Mouse (Mus musculus): Measurements from ENCODE around the gene Anapc1. TPM values are rescaled to one million over a fixed set of nuclear protein-coding genes. Genes with fewer than 3 reads are reported as not detected.

The Anapc1 gene
- total RNA-seq (2023), result 10 to 100 TPM; 56.0 to 59.0 TPM

DNA sequence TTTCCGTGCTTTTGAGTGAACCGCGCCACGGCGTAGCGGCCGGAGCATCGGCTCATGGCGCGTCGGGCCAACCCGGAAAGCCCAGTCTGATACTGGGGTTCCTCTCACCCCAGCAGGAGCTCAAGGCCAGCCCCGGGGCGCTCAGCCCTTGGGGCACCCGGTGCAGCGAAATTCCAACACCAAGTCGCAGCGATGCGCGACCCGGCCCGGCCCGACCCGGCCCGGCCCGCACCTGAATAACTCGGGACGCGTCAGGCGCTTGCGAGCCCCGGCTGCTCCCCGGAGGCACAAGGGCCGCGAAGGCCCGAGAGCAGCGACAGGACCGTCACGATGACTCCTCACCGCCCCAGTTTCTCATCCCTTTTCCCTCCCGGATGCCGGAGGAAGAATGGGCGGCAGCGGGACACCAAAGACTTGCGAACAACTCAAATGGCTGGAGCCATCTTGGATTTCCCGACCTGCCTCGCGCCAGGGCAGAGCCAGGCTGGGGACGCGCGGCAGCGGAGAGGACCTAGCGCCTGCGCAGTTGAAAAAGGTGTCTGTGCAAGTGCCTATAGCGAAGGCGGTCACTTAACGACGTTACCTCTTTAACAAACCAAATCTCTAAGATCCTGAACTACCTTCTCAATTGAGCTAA is at the start of gene Anapc1:
Gene Anapc1 (minus strand): TSS at position 471 of the 637 bp plus-strand sequence.

DNA sequence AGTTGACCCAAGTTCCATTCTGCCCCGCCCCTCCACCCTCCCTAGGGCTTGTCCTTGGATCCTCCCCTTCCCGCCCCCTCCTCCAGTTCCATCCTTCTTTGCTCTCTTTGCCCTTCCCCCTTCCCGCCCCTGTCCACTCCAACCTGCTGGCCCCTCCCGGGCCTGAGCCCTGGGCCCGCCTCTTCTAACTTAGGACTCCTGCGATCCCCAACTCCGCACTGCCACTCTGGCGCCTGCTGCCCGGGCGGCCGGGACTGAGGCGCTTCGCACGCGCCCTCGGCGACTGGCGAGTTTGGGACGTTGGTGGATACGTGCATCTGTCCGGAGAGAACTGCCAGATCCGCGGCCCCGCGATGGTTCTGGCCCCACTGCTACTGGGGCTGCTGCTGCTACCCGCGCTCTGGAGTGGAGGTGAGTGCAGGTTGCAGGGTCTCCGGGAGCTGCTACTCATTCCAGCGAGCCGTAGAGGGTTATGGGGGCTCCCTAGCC is 11.5 kb upstream of the Anapc1 start, which contains the start of gene Mertk:
Gene Mertk (plus strand): TSS at position 264 of the 489 bp plus-strand sequence.

DNA sequence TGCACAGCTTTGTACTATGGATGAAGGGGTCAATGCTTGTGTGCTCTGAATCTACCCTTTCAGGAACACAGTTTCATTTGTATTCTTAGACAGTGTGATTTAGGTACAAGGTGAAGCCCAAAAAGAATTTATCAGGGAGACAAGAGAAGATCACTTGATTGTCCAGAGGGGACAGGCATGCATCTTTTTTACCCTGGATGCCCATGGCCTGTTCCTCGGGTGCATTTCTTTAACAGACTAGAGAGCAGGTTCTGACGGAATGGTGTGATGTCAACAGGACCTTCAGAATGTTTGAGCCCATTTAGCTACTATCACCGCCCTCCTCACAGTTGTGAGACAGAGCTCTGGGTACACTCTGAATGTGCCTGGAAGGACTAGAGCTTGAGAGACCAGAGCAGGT is 96.3 kb downstream of the Anapc1 start, which contains the start of gene Spdye4c:
Gene Spdye4c (plus strand): TSS at position 301 of the 400 bp plus-strand sequence.

Other genes starting within 250 kb of the Anapc1 start
- not detected for gene Spdye4c, start 96.2 kb downstream of the Anapc1 start, total RNA-seq (2023)
- under 1 TPM; 0.31 to 0.35 TPM for gene Mertk, start 11.6 kb upstream of the Anapc1 start, total RNA-seq (2023)
- gene Tmem87b, start 130.7 kb upstream of the Anapc1 start, total RNA-seq (2023), result 10 to 100 TPM; 14.5 to 15.3 TPM
- not detected for gene Fbln7, start 175.6 kb upstream of the Anapc1 start, total RNA-seq (2023)

Measured in neutrophil, adult 59 days (primary cell).